ENCODE assay signal across 17 mouse cellular contexts in genomic region chr12:85443456-85443855, GRCm38 (mm10).
"Had no signal": no experiment of that assay in that cellular context is flagged by ENCODE, and none has a peak within 500 bp of the region (broad histone marks: within the 10 kb centered on the region; RNA-seq: fewer than 3 reads in every experiment).

No protein-coding gene starts in this region.

- DNase-seq: retina, postnatal 1 day; right cerebral cortex, adult 18-20 months; right cerebral cortex, postnatal 14 days; right cerebral cortex, postnatal 25 days; right cerebral cortex, postnatal 4 days; spleen, adult 18-20 months; thymus, adult 18-20 months; thymus, adult 2 months; thymus, postnatal 14 days; thymus, postnatal 25 days; thymus, postnatal 36 days; thymus, postnatal 4 days had no signal

- H3K9ac ChIP-seq: neural tube, embryonic 12.5 days; neural tube, embryonic 13.5 days; neural tube, embryonic 15.5 days; stomach, embryonic 15.5 days had no signal

- H3K4me3 ChIP-seq: neural tube, embryonic 12.5 days; neural tube, embryonic 13.5 days; neural tube, embryonic 15.5 days; stomach, embryonic 15.5 days had no signal

- H3K27ac ChIP-seq: neural tube, embryonic 12.5 days; neural tube, embryonic 13.5 days; neural tube, embryonic 15.5 days; stomach, embryonic 15.5 days; stomach, postnatal 0 days had no signal

- H3K36me3 ChIP-seq: neural tube, embryonic 12.5 days; neural tube, embryonic 13.5 days; neural tube, embryonic 15.5 days; stomach, embryonic 15.5 days had no signal

- H3K4me1 ChIP-seq: neural tube, embryonic 12.5 days had no signal

- H3K9me3 ChIP-seq: neural tube, embryonic 12.5 days; neural tube, embryonic 13.5 days; neural tube, embryonic 15.5 days; stomach, embryonic 15.5 days had no signal

- H3K27me3 ChIP-seq: neural tube, embryonic 12.5 days; neural tube, embryonic 13.5 days; neural tube, embryonic 15.5 days; stomach, embryonic 15.5 days had no signal

- H3K4me2 ChIP-seq: neural tube, embryonic 12.5 days; neural tube, embryonic 13.5 days; neural tube, embryonic 15.5 days; stomach, embryonic 15.5 days had no signal
